Mouse (Mus musculus): ENCODE measurements around the gene Pde1b.

DNA sequence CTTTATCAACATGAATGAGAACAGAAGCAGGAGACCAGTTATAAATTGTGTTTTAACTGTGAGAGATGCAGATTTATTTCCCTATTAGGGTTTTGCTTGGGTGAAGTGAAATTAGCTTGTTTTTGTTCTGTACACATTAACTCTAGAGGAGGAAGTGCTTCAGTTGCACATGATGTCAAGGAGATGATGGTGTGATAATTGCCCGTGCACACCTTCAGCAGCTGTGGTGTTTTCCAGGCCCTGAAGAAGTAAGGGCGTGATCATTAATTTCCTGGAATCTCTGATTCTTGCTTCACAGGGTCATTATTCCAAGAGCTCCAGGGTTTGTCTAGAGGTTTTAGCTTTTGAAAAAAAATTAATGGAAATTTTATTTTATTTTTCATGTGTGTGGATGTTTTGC is 22.7 kb upstream of the Pde1b start:
- no peak for TF ChIP-seq POLR2A (IDR thresholded peaks at IDR 0.05; ENCODE audit: borderline replicate concordance, insufficient read depth, low read length)
- TF ChIP-seq CTCF (IDR thresholded peaks at IDR 0.05; ENCODE audit: borderline replicate concordance, insufficient read depth, low read depth, low read length): no peak
